Mouse (Mus musculus) frontal cortex, postnatal 36 days (tissue): ENCODE measurements at regions not wholly inside any gene's neighbourhood (a gene's known extent, or its start where the extent isn't known, plus 50 kb on each side); places are given as distances from the start of the nearest gene placed in this dataset.

Experiments used
- DNase-seq, 2 experiments: peaks; one replicate each; pipeline ENCODE4 v3.0.0; 2022; ENCODE audit warnings: low spot score in 2 of 2

DNA sequence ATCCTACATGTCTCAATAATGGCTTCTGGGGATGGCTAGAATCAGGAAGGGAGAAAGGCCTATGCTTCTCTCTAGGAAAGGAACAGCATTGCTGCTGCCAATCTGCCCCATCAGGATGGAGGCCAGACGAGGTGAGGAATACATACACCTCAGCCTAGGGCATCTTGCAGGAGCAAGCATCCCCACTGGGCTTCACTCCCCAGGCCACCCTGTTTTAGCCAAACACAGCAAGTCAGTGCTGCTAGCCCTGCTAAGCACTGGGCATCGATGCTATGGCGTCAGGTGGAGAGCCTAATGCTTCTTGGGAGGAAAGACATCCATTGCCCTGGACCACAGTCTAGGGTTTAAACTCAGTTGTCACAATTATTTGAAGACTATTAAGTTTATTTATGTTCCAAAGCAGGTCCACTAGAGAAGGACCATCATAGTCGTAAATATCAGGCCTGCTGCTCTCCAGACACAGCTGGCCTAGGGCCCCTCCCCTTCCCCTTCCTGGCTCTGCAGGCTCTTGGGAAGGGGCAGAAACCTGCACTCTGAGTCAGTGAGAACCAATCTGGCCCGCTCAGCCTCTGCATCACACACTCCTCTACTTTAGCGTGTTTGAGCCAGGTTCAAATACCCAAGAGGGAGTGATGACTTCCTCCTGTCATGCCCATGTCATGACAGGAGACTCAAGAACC lies 79.5 kb upstream of the Pkdcc start:
- DNase-seq: no peak

DNA sequence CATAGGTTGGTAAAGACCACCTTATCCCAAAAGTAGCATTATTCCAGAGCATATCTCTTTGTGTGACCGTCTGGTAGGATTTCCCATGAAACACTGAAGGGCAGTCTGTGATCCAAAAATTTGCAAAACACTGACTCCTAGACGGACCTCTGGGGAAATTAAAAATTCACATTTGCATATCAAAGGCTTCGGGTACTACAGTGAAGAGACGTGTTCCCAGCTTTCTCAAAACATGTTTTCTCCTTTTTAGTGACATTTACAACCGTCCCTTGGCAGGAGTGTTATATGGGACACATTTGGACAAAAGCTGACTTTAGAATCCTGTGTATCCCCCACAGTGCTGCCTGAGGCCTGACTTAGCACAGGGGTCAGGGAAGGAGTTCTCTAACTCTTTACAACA lies 78.8 kb upstream of the Pkdcc start:
- no peak for DNase-seq

DNA sequence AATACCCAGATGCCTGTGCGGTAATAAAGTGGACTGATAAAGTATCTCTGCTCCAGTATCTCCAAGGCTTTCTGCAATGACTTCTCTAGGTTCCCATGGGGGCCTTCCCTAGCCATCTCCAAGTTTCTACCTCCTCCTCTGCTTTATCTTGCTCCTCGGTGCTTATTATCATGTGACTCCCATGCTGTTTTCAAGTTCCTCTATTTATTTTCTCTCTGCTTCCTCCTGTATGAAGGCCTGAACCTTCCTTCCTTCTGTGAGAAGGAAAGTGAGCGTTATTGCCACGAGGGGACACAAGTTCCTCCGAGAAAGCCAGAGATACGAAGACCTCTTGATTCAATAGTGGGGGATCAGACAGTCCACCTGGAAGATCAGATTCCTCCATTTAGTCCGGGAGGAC lies 77.4 kb upstream of the Pkdcc start:
- DNase-seq: no peak

DNA sequence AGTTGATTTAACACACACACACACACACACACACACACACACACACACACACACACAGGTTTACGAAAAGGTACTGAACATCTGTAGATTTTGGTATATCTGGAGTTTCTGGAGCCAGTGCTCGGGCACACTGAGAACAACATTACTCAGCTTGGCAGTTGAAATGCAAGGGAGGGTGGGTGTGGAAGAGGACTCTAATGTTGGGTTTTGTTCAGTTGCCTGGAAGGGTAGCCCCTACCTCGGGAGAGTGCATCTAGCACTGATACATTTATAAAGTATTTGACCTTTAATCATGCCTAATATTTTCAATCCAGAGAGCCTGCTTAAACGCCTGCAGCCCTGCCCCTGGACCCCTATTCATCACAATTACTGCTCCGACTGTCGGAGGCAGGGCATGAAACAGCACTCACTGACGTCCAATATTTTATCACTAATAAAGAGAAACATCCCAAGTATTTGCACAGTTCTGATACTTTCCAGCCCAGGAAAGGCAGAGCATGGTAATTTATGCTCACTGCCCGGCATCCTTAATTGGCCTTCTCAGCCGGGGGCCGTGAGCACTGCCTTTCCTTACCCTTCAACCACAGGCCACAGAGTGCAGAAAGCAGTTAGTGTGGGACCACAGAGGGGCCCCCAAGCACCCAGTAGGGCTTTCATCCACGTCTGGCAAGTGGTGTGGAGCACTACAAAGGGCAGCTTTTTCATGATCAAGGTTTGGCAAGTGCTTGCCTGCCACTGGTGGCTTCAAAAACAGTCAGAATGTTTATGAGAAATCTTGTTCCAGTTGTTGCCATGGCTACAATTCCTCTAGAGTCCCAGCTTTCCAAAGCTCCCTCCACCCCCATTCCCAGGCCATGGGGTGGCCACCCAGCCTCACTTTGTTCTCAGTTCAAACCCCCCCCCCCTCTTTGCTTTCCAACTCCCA lies 76.3 kb upstream of the Pkdcc start:
- DNase-seq: no peak

DNA sequence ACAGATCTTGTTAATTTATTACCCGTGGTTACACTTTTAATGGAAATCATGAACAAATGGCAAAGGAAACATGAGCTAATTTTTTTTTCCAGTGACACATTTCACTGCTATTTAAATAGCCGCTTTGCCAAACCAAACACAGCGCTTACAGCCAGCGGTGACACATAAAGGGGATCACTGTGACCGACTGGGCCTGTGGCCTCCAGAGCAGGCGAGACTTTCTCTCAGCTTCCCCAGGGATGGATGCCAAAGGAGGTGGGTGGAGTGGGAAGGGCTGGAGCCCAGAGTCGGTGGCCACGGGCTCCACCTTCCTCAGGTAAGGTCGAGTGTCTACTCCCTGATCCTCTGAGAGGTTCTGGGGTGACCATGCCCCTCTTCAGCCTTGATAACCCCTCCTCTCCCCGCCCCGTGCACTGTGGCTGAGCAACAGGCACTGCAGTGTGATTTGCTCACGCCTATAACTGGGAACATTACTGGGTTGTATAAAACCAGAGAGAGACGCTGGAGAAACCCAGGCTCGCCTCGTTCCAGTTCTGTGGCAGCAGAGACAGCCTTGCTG lies 66.6 kb upstream of the Pkdcc start:
- DNase-seq: no peak

DNA sequence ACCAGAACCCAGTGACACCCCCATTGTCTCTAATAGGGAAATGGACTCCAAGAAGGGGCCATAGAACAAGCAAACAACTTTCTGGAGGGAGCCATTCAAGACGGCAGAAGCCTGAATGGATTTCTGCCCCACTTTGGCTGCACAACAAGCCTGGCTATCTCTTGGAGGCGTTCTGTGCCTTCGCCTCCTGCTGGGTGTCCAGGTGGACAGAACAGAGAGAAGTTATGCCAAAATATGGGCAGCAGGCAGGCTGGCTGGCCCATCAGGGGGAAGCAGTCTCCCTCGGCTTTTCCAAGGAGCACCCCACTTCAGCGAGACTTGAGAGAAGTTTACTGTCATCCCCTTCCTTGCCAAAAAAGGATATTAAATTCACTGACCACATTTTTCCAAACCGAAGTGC lies 65.8 kb upstream of the Pkdcc start:
- DNase-seq: no peak

DNA sequence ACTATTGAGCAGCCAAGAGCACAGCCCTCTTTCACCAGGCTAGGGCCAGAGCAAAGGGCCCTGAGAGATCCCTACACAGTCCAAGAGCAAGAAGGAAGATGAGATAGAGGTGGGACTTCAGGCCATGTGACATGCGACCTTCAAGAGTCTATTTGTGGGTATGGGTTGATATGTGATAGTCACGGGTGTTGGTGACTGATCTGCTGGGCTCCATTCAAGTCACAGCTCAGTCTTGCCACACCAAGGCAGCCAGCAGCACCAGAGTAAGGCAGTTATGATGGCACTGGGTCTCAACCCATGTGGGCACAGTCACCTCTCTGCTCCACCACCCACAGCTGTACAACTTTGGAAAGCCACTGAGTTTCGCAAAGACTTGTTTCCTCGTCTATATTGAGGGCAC lies 60.0 kb upstream of the Pkdcc start:
- no peak for DNase-seq

DNA sequence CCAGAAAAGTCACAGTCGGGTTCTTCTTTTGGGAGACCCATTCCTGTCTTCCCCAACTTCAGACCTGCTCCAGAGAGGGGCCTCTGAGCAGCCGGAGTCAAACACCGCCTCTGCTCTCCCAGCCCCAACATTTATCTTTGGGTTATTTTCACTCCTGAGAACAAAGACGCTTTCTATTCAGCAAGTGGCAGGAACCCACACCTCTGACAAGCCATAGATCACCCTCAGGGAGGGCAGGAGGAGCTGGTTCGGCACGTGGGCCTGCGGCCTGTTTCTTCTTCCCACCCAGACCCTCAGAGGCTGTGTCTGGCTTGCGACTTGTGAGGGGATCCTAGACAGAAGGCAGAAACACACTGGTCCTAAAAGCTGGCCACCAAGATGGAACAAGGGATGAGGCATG lies 58.4 kb upstream of the Pkdcc start:
- no peak for DNase-seq

DNA sequence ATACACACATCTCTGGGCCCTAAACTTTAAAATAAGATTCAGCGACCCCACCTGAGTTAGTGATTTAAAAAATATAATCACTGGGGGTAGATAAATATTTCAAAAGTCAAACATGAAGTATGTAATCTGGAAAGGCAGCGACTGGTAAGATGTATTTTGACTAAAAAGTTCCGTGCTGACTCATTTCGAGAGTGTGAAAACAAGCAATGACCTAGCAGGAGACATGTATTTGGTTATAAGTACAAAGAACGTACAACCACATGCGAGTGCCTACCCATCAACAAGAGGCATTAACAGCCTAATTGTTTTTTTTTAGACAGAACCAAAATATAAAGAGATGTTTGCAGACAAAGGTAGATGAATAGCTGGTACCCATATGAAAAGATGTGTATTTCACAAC lies 57.0 kb upstream of the Pkdcc start:
- DNase-seq: no peak

DNA sequence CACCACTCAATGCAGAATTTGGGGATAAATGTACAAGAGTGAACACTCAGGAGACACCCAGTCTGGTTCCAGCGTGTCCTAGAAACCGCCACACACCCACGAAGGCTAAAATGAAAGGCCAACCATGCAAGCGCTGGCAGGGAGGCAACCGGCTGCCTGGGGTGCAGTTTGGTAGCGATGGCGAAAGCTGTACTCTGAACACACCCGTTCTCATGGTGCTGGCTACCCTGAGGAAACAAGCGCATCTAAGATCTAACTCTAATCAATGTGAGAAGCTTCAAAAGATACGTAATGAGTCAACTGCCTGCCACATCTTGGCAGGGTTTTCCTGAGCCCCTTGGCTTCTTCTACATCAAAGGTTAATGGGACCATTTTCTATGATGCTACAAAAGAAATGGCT lies 56.4 kb upstream of the Pkdcc start:
- no peak for DNase-seq

DNA sequence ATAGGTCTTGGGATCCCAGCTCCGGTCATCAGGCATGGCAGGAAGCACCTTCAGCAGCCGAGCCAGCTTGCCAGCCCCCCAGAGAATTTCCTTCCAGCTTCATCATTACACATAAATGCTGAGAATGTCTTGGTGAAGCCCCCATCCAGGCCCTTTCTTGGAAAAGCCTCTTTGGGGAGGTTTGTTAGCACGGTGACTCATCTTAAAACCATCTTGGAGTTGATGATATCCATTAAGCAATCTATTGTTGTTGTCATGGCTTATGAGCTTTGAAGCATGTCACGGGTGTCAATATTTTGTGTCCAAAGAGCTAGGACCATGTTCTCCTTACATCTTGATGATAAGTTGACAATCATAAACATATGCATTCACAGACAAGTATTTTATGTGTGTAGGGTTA lies 55.5 kb upstream of the Pkdcc start:
- no peak for DNase-seq

DNA sequence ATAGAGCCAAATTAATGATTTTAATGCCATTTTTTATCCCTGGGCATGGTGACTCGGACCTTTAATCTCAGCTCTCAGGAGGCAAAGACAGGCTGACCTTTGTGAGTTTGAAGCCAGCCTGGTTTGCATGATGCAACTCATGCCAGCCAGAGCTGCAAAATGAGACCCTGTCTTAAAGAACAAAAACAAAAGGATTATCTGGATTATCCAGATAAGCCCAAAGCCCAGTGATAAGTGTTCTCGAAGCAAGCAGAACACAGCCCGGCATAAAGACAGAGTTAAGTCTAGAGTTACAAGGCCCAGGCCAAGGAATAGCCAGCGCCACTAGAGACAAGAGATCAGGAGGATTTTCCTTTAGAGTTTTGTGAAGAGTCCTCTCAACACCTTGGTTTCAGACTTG lies 54.8 kb upstream of the Pkdcc start:
- no peak for DNase-seq

DNA sequence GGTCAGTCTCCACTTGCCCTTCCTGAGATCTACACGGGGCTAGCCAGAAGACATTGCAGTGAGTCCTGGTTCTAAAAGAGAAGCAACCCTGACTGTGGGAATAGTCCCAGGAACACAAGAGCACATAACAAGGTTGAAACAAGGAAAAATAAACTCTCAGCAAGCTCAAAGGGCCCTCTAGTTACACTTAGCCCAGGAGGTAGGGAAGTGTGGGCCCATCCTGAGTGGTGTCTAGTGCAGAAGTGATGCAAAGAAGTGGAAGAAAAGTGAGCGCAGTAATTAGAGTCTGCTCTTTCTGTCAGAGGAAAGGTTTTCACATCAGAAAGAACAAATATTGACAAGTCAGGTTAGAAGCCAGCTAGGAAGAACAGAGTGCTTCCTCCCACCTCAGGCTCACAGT lies 53.4 kb upstream of the Pkdcc start:
- DNase-seq: no peak

DNA sequence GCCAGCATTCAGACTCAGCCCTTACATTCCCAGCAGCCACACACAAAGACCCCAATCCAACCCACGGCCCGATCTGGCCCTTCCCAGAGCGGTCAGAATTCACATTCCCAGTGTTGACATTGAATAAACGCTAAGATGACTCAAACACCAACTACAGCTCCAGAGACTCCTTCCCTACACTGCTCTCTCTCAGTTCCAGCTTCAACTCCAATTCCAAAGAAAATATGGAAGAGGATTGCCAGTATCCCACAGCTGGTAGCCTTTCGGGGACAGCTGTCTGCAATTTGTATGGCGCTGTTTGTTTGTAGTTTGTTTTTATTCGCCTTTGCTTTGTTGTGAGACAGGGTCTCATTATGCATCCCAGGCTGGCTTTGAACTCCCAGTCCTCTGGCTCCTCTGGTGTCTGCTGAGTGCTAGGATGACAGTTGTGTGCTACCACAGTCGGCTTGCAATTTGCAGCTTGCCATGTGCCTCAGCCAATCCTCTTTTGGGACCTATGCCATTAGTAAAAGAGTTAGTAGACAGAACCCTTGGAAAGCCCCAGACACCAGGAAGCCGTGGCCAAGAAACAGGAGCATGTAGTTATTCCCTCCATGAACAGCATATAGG lies 51.0 kb upstream of the Pkdcc start:
- DNase-seq: no peak

DNA sequence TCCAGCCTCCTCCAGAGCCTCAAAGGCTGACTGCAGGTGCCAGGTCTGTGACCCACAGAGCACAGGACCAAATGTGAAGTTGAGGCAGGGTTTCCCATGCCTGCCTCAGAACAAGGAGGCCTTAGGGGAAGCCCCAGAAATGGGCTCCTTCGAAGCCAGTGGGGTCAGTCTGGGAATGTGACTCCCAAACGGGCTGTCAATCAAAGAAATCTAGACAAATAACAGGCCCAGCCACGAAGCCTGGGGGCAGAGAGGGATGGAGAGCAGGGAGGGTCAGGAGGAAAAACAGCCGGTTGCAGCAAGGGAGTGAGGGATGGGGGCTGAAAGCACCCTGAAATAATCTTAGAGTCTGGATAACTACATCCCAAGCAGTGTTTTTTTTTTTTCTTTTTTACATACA lies 50.4 kb upstream of the Pkdcc start:
- no peak for DNase-seq

DNA sequence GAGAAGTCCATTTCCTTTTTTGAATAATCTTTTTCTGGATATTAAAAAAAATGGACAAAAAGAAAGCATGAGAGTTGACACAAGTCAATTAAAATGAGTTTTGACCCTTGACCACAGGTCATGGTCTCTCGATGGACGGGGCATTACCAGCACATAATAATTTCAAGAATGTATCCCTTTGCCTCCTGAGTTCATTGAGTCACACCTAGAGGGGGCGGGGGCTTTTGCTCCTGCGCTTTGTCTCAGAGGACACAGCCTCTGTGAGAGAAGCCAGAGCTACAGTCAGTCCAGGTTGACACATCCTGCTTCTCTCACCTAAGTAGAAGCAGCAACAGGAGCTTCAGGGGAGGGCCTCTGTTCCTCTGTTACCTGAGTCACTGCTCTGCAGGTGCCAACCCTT lies 50.0 kb upstream of the Pkdcc start:
- DNase-seq: no peak
